Mouse (Mus musculus): Measurements from ENCODE around the gene Pet117.
A peak's percentile ranks its signal among the peaks of the same experiment; 100 is the strongest.
"Not testable (repeated sequence)": the region's sequence is repeated elsewhere in the genome, so short reads cannot be mapped to it uniquely, and the experiment has no call there.

Pet117 gene

GRCm38 (mm10) chr2:144368400-144369019 lies at the start of gene Pet117, which contains the start of gene Kat14:
Gene Pet117, plus strand, starts transcription at chr2:144368996.
Gene Kat14, plus strand, starts transcription at chr2:144368983.
- DNase-seq = peak; percentile 99

GRCm38 (mm10) chr2:144324218-144324617 lies 44.6 kb upstream of the Pet117 start:
- no peak for DNase-seq

GRCm38 (mm10) chr2:144329451-144329850 lies 39.3 kb upstream of the Pet117 start:
- DNase-seq = no peak

- DNase-seq = no peak
Observed at GRCm38 (mm10) chr2:144329937-144330336, 38.9 kb upstream of the Pet117 start.

- no peak for DNase-seq
Observed at GRCm38 (mm10) chr2:144330352-144330959, 38.3 kb upstream of the Pet117 start.

- DNase-seq = peak; percentile 59
Observed at GRCm38 (mm10) chr2:144330960-144331371, 37.8 kb upstream of the Pet117 start.

GRCm38 (mm10) chr2:144331401-144332302 lies 37.1 kb upstream of the Pet117 start, which contains the start of gene Ovol2:
Gene Ovol2, minus strand, starts transcription at chr2:144332146.
- DNase-seq = peak; percentile 77

- DNase-seq = no peak
Observed at GRCm38 (mm10) chr2:144332486-144332885, 36.3 kb upstream of the Pet117 start.

GRCm38 (mm10) chr2:144333138-144333842 lies 35.5 kb upstream of the Pet117 start:
- DNase-seq = peak; percentile 19

- DNase-seq = no peak
Observed at GRCm38 (mm10) chr2:144337230-144337629, 31.6 kb upstream of the Pet117 start.

GRCm38 (mm10) chr2:144337701-144338100 lies 31.1 kb upstream of the Pet117 start:
- DNase-seq = no peak

GRCm38 (mm10) chr2:144338149-144338548 lies 30.6 kb upstream of the Pet117 start:
- not testable (repeated sequence) for DNase-seq

- no peak for DNase-seq
Observed at GRCm38 (mm10) chr2:144343158-144343557, 25.6 kb upstream of the Pet117 start.

GRCm38 (mm10) chr2:144348525-144348924 lies 20.3 kb upstream of the Pet117 start:
- no peak for DNase-seq

GRCm38 (mm10) chr2:144352843-144353242 lies 16.0 kb upstream of the Pet117 start:
- no peak for DNase-seq

GRCm38 (mm10) chr2:144369020-144369421 lies 225 bp downstream of the Pet117 start:
- DNase-seq = no peak

GRCm38 (mm10) chr2:144369511-144369910 lies 715 bp downstream of the Pet117 start:
- no peak for DNase-seq

- no peak for DNase-seq
Observed at GRCm38 (mm10) chr2:144371566-144371965, 2.8 kb downstream of the Pet117 start.

- DNase-seq = no peak
Observed at GRCm38 (mm10) chr2:144373063-144373462, 4.3 kb downstream of the Pet117 start.

GRCm38 (mm10) chr2:144375063-144375703 lies 6.4 kb downstream of the Pet117 start:
- no peak for DNase-seq

- no peak for DNase-seq
Observed at GRCm38 (mm10) chr2:144381293-144381692, 12.5 kb downstream of the Pet117 start.

GRCm38 (mm10) chr2:144381741-144382140 lies 12.9 kb downstream of the Pet117 start:
- DNase-seq = no peak
